Mouse (Mus musculus) megakaryocyte, embryonic 14.5 days (primary cell): ENCODE data around the gene Pdxk.

Experiments
- FLI1 ChIP-seq: IDR thresholded peaks from 2 replicates; pipeline ENCODE4 v1.6.1; 2012; ENCODE audit warnings: low read length, inconsistent platforms, mixed read lengths
- GATA1 ChIP-seq: IDR thresholded peaks from 3 replicates; pipeline ENCODE4 v1.6.1; 2012; ENCODE audit warnings: mixed read lengths, low read length, inconsistent platforms, borderline replicate concordance

DNA sequence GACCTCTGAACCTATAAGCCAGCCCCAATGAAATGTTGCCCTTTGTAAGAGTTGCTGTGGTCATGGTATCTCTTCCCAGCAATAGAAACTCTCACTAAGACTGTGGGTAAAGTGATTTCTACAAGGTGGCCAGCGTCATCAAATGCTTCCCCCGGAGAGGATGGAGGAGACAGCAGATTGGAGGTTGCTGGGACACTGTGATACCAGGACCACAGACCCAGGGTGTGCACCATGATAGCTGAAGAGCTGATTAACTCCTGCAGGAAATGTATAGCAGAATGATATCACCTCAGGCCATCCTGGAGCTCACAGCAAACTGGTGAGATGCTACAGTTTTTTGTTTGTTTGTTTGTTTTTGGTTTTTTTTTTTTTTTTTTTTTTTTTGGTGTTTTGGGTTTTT, 35.0 kb downstream of the Pdxk start:
- no peak for TF ChIP-seq GATA1
- TF ChIP-seq FLI1: no peak
